ENCODE assay signal across 8 mouse cellular contexts in genomic region chr19:47228725-47229252, GRCm38 (mm10). TPM values are rescaled to one million over a fixed set of nuclear protein-coding genes. Genes with fewer than 3 reads are reported as not detected.
DNase-seq lines count a peak whose midpoint lies in the region; ATAC-seq and TF ChIP-seq lines count a peak whose summit lies in the region.

No protein-coding gene starts in this region.

- H3K4me3 ChIP-seq in forebrain, embryonic 13.5 days: peak overlapping the region; percentile 21; the same call in 1 of the 2 replicates
- H3K4me3 ChIP-seq in heart, embryonic 14.5 days (ENCODE audit: control insufficient read depth in 1 of 2, insufficient read depth in 1 of 2, low read depth in 1 of 2, low read length in 2 of 2): peak overlapping the region; percentile 15 to 34; a peak in 3 of 4 replicates
- peak overlapping the region; percentile 11 for H3K4me3 ChIP-seq in kidney, postnatal 0 days (replicated peaks; ENCODE audit: low read depth, low read length)
- no peak overlapping the region for H3K4me3 ChIP-seq in liver, embryonic 14.5 days (ENCODE audit: insufficient read depth in 1 of 2, low read depth in 2 of 2, low read length in 2 of 2)
- H3K4me3 ChIP-seq in neural tube, embryonic 13.5 days: peak overlapping the region; percentile 11

- peak overlapping the region; percentile 47 for H3K4me2 ChIP-seq in forebrain, embryonic 13.5 days
- peak overlapping the region; percentile 69 for H3K4me2 ChIP-seq in heart, embryonic 14.5 days (ENCODE audit: low read length)
- peak overlapping the region; percentile 60 for H3K4me2 ChIP-seq in kidney, postnatal 0 days (ENCODE audit: low read length)
- H3K4me2 ChIP-seq in liver, embryonic 14.5 days (ENCODE audit: low read depth): peak overlapping the region; percentile 31; the same call in 1 of the 2 replicates
- peak overlapping the region; percentile 49 for H3K4me2 ChIP-seq in neural tube, embryonic 13.5 days

- WGBS in forebrain, embryonic 13.5 days: 9% methylated on average over 16 of the region's 17 CpGs
- 3% methylated on average over 17 of the region's 17 CpGs for WGBS in heart, embryonic 14.5 days
- WGBS in kidney, postnatal 0 days: 3% methylated on average over 17 of the region's 17 CpGs
- 10% methylated on average over 17 of the region's 17 CpGs for WGBS in liver, embryonic 14.5 days (ENCODE audit: insufficient replicate concordance)
- 10% methylated on average over 15 of the region's 17 CpGs for WGBS in neural tube, embryonic 13.5 days

- no peaks in the 10 kb centered on the region for H3K36me3 ChIP-seq in forebrain, embryonic 13.5 days (ENCODE audit: poor library complexity, severe bottlenecking)
- H3K36me3 ChIP-seq in heart, embryonic 14.5 days (ENCODE audit: control insufficient read depth, insufficient read depth, low read length): no peaks in the 10 kb centered on the region
- H3K36me3 ChIP-seq in kidney, postnatal 0 days (ENCODE audit: insufficient read depth, low read length): no peaks in the 10 kb centered on the region
- H3K36me3 ChIP-seq in liver, embryonic 14.5 days (replicated peaks; ENCODE audit: control insufficient read depth, insufficient read depth, low read depth): no peaks in the 10 kb centered on the region
- no peaks in the 10 kb centered on the region for H3K36me3 ChIP-seq in neural tube, embryonic 13.5 days

- no peaks in the 10 kb centered on the region for H3K9me3 ChIP-seq in forebrain, embryonic 13.5 days (replicated peaks)
- no peaks in the 10 kb centered on the region for H3K9me3 ChIP-seq in heart, embryonic 14.5 days (ENCODE audit: control insufficient read depth, low read length)
- H3K9me3 ChIP-seq in kidney, postnatal 0 days (replicated peaks; ENCODE audit: low read length): no peaks in the 10 kb centered on the region
- no peaks in the 10 kb centered on the region for H3K9me3 ChIP-seq in liver, embryonic 14.5 days (ENCODE audit: control insufficient read depth, low read length)
- H3K9me3 ChIP-seq in neural tube, embryonic 13.5 days: no peaks in the 10 kb centered on the region

- H3K9ac ChIP-seq in forebrain, embryonic 13.5 days: peak overlapping the region; percentile 37; the same call in 1 of the 2 replicates
- peak overlapping the region; percentile 57 for H3K9ac ChIP-seq in heart, embryonic 14.5 days (ENCODE audit: low read length)
- H3K9ac ChIP-seq in kidney, postnatal 0 days (ENCODE audit: low read depth, low read length): peak overlapping the region; percentile 36; the same call in 1 of the 2 replicates
- no peak overlapping the region for H3K9ac ChIP-seq in liver, embryonic 14.5 days (replicated peaks)
- peak overlapping the region; percentile 60 for H3K9ac ChIP-seq in neural tube, embryonic 13.5 days

- 0 out of 2 replicates have a peak, but pooled peaks cover 3% of the 10 kb centered on the region for H3K27me3 ChIP-seq in forebrain, embryonic 13.5 days
- H3K27me3 ChIP-seq in heart, embryonic 14.5 days (ENCODE audit: control insufficient read depth, insufficient read depth, low read length): no peaks in the 10 kb centered on the region
- H3K27me3 ChIP-seq in kidney, postnatal 0 days (ENCODE audit: insufficient read depth, low read length): no peaks in the 10 kb centered on the region
- no peaks in the 10 kb centered on the region for H3K27me3 ChIP-seq in liver, embryonic 14.5 days (ENCODE audit: control insufficient read depth, insufficient read depth, low read length)
- no peaks in the 10 kb centered on the region for H3K27me3 ChIP-seq in neural tube, embryonic 13.5 days

- DNase-seq in right cerebral cortex, adult 18-20 months: peak; percentile 80
- DNase-seq in right cerebral cortex, postnatal 4 days: no peak
- DNase-seq in kidney, postnatal 0 days (ENCODE audit: low spot score): peak; percentile 90
- DNase-seq in liver, embryonic 14.5 days (ENCODE audit: low read depth in 3 of 3, low spot score in 3 of 3): no peak
- peak; percentile 77 to 78 for DNase-seq in urinary bladder, postnatal 4 days (ENCODE audit: low spot score in 2 of 2)

- no peak overlapping the region for H3K27ac ChIP-seq in forebrain, embryonic 13.5 days
- H3K27ac ChIP-seq in heart, embryonic 14.5 days (replicated peaks in 1 of 2; ENCODE audit: control insufficient read depth in 1 of 2, insufficient read depth in 1 of 2, low read depth in 2 of 2, low read length in 2 of 2): no peak overlapping the region
- peak overlapping the region; percentile 54 for H3K27ac ChIP-seq in kidney, postnatal 0 days
- H3K27ac ChIP-seq in liver, embryonic 14.5 days: no peak overlapping the region
- H3K27ac ChIP-seq in neural tube, embryonic 13.5 days (replicated peaks): 0 out of 2 replicates have a peak overlapping the region, but pooled peaks have one; percentile 7

- H3K4me1 ChIP-seq in forebrain, embryonic 13.5 days: peaks cover 10% of the 10 kb centered on the region
- peaks cover 9 to 13% of the 10 kb centered on the region in 2 experiments for H3K4me1 ChIP-seq in heart, embryonic 14.5 days (ENCODE audit: control insufficient read depth in 2 of 2, insufficient read depth in 2 of 2, low read length in 2 of 2)
- no peaks in the 10 kb centered on the region; the same call in 1 of the 2 replicates for H3K4me1 ChIP-seq in kidney, postnatal 0 days (replicated peaks; ENCODE audit: insufficient read depth, low read length)
- H3K4me1 ChIP-seq in liver, embryonic 14.5 days (replicated peaks; ENCODE audit: control insufficient read depth in 2 of 2, insufficient read depth in 2 of 2, low read length in 1 of 2): 0 out of 4 replicates have a peak, but pooled peaks cover 0 to 6% of the 10 kb centered on the region in 2 experiments
- H3K4me1 ChIP-seq in neural tube, embryonic 13.5 days (replicated peaks): peaks cover 13% of the 10 kb centered on the region

- TF ChIP-seq EP300 in liver, embryonic 14.5 days (IDR thresholded peaks at IDR 0.05; ENCODE audit: low read depth): no peak

- ATAC-seq in forebrain, embryonic 13.5 days: peak; percentile 38; the same call in 1 of the 2 replicates
- ATAC-seq in heart, embryonic 14.5 days (ENCODE audit: insufficient number of reproducible peaks, insufficient read depth, low FRiP score, low read depth): peak; percentile 27; the same call in 1 of the 2 replicates
- ATAC-seq in kidney, postnatal 0 days (replicated peaks; ENCODE audit: low FRiP score, low read depth): peak; percentile 92
- no peak for ATAC-seq in liver, embryonic 14.5 days (ENCODE audit: insufficient read depth)
- peak; percentile 51; the same call in 1 of the 2 replicates for ATAC-seq in neural tube, embryonic 13.5 days (ENCODE audit: low read depth)

- TF ChIP-seq CTCF in kidney, postnatal 0 days (IDR thresholded peaks at IDR 0.05; ENCODE audit: low read depth): no peak
- no peak for TF ChIP-seq CTCF in liver, embryonic 14.5 days (IDR thresholded peaks at IDR 0.05; ENCODE audit: low read depth)

RNA-seq across cellular contexts. Expression of gene Neurl1a, which starts 50.2 kb away (rescaled TPM):
- polyA plus RNA-seq in forebrain, embryonic 13.5 days (2015; fragmentation: Nextera tagmentation; extraction: Ambion mirVana): 2.8 and 4.4 TPM in 2 replicates
- 1.3 and 1.4 TPM in 2 replicates for polyA plus RNA-seq in heart, embryonic 14.5 days (2014; fragmentation: Nextera tagmentation; extraction: Ambion mirVana)
- 2.2 and 2.7 TPM in 2 replicates for polyA plus RNA-seq in kidney, postnatal 0 days (2015; fragmentation: Nextera tagmentation; extraction: Ambion mirVana)
- 0.70 and 0.79 TPM in 2 replicates for polyA plus RNA-seq in liver, embryonic 14.5 days (2012; rRNA removed)
- 0.53 and 0.82 TPM in 2 replicates for polyA plus RNA-seq in liver, embryonic 14.5 days (2014; fragmentation: Nextera tagmentation; extraction: Ambion mirVana)
- polyA plus RNA-seq in neural tube, embryonic 13.5 days (2015; fragmentation: Nextera tagmentation; extraction: Ambion mirVana): 6.1 and 7.6 TPM in 2 replicates

Comparison
In these comparisons a context has a peak if more than half of its experiments do, and no peak if none do; other contexts are left out.
1. DNase-seq: peak in right cerebral cortex, adult 18-20 months (single experiment), kidney, postnatal 0 days (single experiment) and urinary bladder, postnatal 4 days (2 of 2); none in right cerebral cortex, postnatal 4 days (single experiment) and liver, embryonic 14.5 days (0 of 3).
2. H3K27ac ChIP-seq: peak in kidney, postnatal 0 days (single experiment) and neural tube, embryonic 13.5 days (single experiment); none in forebrain, embryonic 13.5 days (single experiment), heart, embryonic 14.5 days (0 of 2) and liver, embryonic 14.5 days (single experiment).
3. H3K4me3 ChIP-seq: peak in forebrain, embryonic 13.5 days (single experiment), heart, embryonic 14.5 days (2 of 2), kidney, postnatal 0 days (single experiment) and neural tube, embryonic 13.5 days (single experiment); none in liver, embryonic 14.5 days (0 of 2).
4. Peak in every context shown above with its lines, with median percentiles within 50 percentile points of each other: H3K4me2 ChIP-seq.